Mouse (Mus musculus) layer of hippocampus, postnatal 10 days (tissue): ENCODE results near the gene Otub2. TPM values are rescaled to one million over a fixed set of nuclear protein-coding genes. Genes with fewer than 3 reads are reported as not detected.

Source experiments
- DNase-seq, 2 experiments: peaks; one replicate each; pipeline ENCODE4 v3.0.0; 2021; ENCODE audit warnings: low spot score in 2 of 2
- total RNA-seq, 2 experiments: library from RNA; stranded (reverse); gene quantifications; 2 replicates each; pipeline ENCODE4 v1.2.3; 2021

Otub2 gene
- total RNA-seq, 2 experiments from 2014 or later: 32.5 to 33.5 TPM

GRCm38 (mm10) chr12:103370861-103371260 is 17.6 kb upstream of the Otub2 start:
- DNase-seq: no peak

GRCm38 (mm10) chr12:103371711-103372110 is 16.8 kb upstream of the Otub2 start:
- peak; percentile 61 to 62 for DNase-seq

- no peak for DNase-seq
Observed at GRCm38 (mm10) chr12:103373530-103374236, 14.8 kb upstream of the Otub2 start.

GRCm38 (mm10) chr12:103376124-103376523 is 12.4 kb upstream of the Otub2 start:
- peak; percentile 59 to 67 for DNase-seq

- no peak for DNase-seq
Observed at GRCm38 (mm10) chr12:103376774-103377173, 11.7 kb upstream of the Otub2 start.

GRCm38 (mm10) chr12:103380226-103380625 is 8.3 kb upstream of the Otub2 start:
- no peak for DNase-seq

- DNase-seq: no peak
Observed at GRCm38 (mm10) chr12:103389348-103389727, 856 bp downstream of the Otub2 start.

GRCm38 (mm10) chr12:103389982-103390381 is 1.5 kb downstream of the Otub2 start:
- peak in 1 of 2 experiments; percentile 44 for DNase-seq

GRCm38 (mm10) chr12:103391098-103391497 is 2.6 kb downstream of the Otub2 start:
- DNase-seq: no peak

- no peak for DNase-seq
Observed at GRCm38 (mm10) chr12:103393528-103393927, 5.0 kb downstream of the Otub2 start.

GRCm38 (mm10) chr12:103395486-103396275 is 7.2 kb downstream of the Otub2 start:
- DNase-seq: no peak

- no peak for DNase-seq
Observed at GRCm38 (mm10) chr12:103396751-103397150, 8.3 kb downstream of the Otub2 start.

GRCm38 (mm10) chr12:103404131-103404530 is 15.6 kb downstream of the Otub2 start:
- DNase-seq: no peak

GRCm38 (mm10) chr12:103407720-103408119 is 19.2 kb downstream of the Otub2 start, which contains the start of gene 9330161L09Rik:
Gene 9330161L09Rik, minus strand, starts transcription at chr12:103407820.
- DNase-seq: no peak

GRCm38 (mm10) chr12:103408144-103408543 is 19.7 kb downstream of the Otub2 start:
- DNase-seq: peak in 1 of 2 experiments; percentile 22

GRCm38 (mm10) chr12:103425016-103425728 is 36.7 kb downstream of the Otub2 start:
- no peak for DNase-seq

- DNase-seq: peak; percentile 96 to 97
Observed at GRCm38 (mm10) chr12:103425729-103426470, 37.4 kb downstream of the Otub2 start, which contains the start of gene Ddx24. Gene Ddx24, minus strand, starts transcription at chr12:103425830.

- DNase-seq: no peak
Observed at GRCm38 (mm10) chr12:103426710-103427109, 38.2 kb downstream of the Otub2 start.

- DNase-seq: no peak
Observed at GRCm38 (mm10) chr12:103433430-103433829, 44.9 kb downstream of the Otub2 start.

GRCm38 (mm10) chr12:103433986-103434731 is 45.7 kb downstream of the Otub2 start, which contains the start of gene Ifi27:
Gene Ifi27, plus strand, starts transcription at chr12:103434211.
- no peak for DNase-seq
